24 mouse cellular contexts compared by ENCODE assay signal in the genomic region with DNA sequence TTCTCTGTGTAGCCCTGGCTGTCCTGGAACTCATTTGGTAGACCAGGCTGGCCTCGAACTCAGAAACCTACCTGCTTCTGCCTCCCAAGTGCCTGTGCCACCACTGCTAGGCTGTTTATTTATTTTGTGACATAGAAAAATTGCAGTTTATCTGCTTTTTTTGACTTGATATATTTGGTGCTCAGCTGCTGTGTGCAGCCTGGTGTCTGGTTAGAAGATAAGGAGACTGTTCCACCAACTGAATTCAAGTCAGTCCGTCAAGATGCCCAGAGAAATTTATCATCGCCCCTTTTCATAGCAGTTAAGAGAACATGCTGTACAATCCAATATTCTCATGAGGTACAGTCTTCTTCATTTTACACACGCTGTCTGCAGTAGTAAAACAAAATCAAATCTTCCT.
DNase-seq lines count a peak whose midpoint lies in the region; ATAC-seq and TF ChIP-seq lines count a peak whose summit lies in the region.
"Had no signal": no experiment of that assay in that cellular context is flagged by ENCODE, and none has a peak within 500 bp of the region (broad histone marks: within the 10 kb centered on the region; RNA-seq: fewer than 3 reads in every experiment).

No protein-coding gene starts in this region.

- no peak for TF ChIP-seq CTCF in hindbrain, postnatal 0 days (IDR thresholded peaks at IDR 0.05; ENCODE audit: low read depth)

- no peak overlapping the region for H3K27ac ChIP-seq in liver, embryonic 13.5 days
- H3K27ac ChIP-seq in liver, embryonic 12.5 days = no peak overlapping the region
- no peak overlapping the region for H3K27ac ChIP-seq in liver, embryonic 16.5 days (ENCODE audit: low read length)
- no peak overlapping the region for H3K27ac ChIP-seq in hindbrain, postnatal 0 days
- H3K27ac ChIP-seq: embryonic facial prominence, embryonic 12.5 days; embryonic facial prominence, embryonic 15.5 days; forebrain, embryonic 12.5 days; forebrain, embryonic 15.5 days; heart, embryonic 10.5 days; heart, embryonic 13.5 days; hindbrain, embryonic 14.5 days had no signal

- no peaks in the 10 kb centered on the region for H3K27me3 ChIP-seq in liver, embryonic 13.5 days
- no peaks in the 10 kb centered on the region for H3K27me3 ChIP-seq in liver, embryonic 12.5 days (replicated peaks)
- no peaks in the 10 kb centered on the region for H3K27me3 ChIP-seq in liver, embryonic 16.5 days (ENCODE audit: control insufficient read depth, insufficient read depth, low read depth, low read length)
- H3K27me3 ChIP-seq in hindbrain, postnatal 0 days (ENCODE audit: insufficient read depth, low read length) = no peaks in the 10 kb centered on the region
- H3K27me3 ChIP-seq: embryonic facial prominence, embryonic 12.5 days; embryonic facial prominence, embryonic 15.5 days; forebrain, embryonic 12.5 days; forebrain, embryonic 15.5 days; heart, embryonic 13.5 days had no signal

- H3K9me3 ChIP-seq in liver, embryonic 13.5 days (replicated peaks) = no peaks in the 10 kb centered on the region
- H3K9me3 ChIP-seq in liver, embryonic 12.5 days (replicated peaks) = no peaks in the 10 kb centered on the region
- no peaks in the 10 kb centered on the region for H3K9me3 ChIP-seq in liver, embryonic 16.5 days (replicated peaks; ENCODE audit: control insufficient read depth, low read length)
- no peaks in the 10 kb centered on the region for H3K9me3 ChIP-seq in hindbrain, postnatal 0 days (ENCODE audit: low read length)
- H3K9me3 ChIP-seq: embryonic facial prominence, embryonic 12.5 days; embryonic facial prominence, embryonic 15.5 days; forebrain, embryonic 12.5 days; forebrain, embryonic 15.5 days; heart, embryonic 10.5 days; heart, embryonic 13.5 days had no signal

- 37% methylated on average over 4 of the region's 4 CpGs for WGBS in liver, embryonic 13.5 days (ENCODE audit: insufficient replicate concordance)
- 45% methylated on average over 4 of the region's 4 CpGs for WGBS in liver, embryonic 12.5 days (ENCODE audit: insufficient replicate concordance)
- WGBS in liver, embryonic 16.5 days (ENCODE audit: insufficient replicate concordance) = 52% methylated on average over 4 of the region's 4 CpGs
- WGBS in hindbrain, postnatal 0 days = 93% methylated on average over 4 of the region's 4 CpGs

- no peaks in the 10 kb centered on the region for H3K36me3 ChIP-seq in liver, embryonic 13.5 days
- H3K36me3 ChIP-seq in liver, embryonic 12.5 days = no peaks in the 10 kb centered on the region
- H3K36me3 ChIP-seq in liver, embryonic 16.5 days (ENCODE audit: control insufficient read depth, insufficient read depth) = no peaks in the 10 kb centered on the region
- H3K36me3 ChIP-seq in hindbrain, postnatal 0 days (ENCODE audit: insufficient read depth, low read length) = no peaks in the 10 kb centered on the region
- H3K36me3 ChIP-seq: embryonic facial prominence, embryonic 12.5 days; embryonic facial prominence, embryonic 15.5 days; forebrain, embryonic 12.5 days; forebrain, embryonic 15.5 days; heart, embryonic 10.5 days; heart, embryonic 13.5 days had no signal

- no peak overlapping the region for H3K9ac ChIP-seq in liver, embryonic 13.5 days
- H3K9ac ChIP-seq in liver, embryonic 12.5 days = no peak overlapping the region
- H3K9ac ChIP-seq in liver, embryonic 16.5 days (ENCODE audit: low read depth, low read length) = no peak overlapping the region
- H3K9ac ChIP-seq in hindbrain, postnatal 0 days (replicated peaks; ENCODE audit: low read length) = no peak overlapping the region
- H3K9ac ChIP-seq: embryonic facial prominence, embryonic 12.5 days; embryonic facial prominence, embryonic 15.5 days; forebrain, embryonic 12.5 days; forebrain, embryonic 15.5 days; heart, embryonic 13.5 days; hindbrain, embryonic 14.5 days had no signal

- no peak overlapping the region for H3K4me2 ChIP-seq in liver, embryonic 13.5 days
- no peak overlapping the region for H3K4me2 ChIP-seq in liver, embryonic 12.5 days
- H3K4me2 ChIP-seq in liver, embryonic 16.5 days (ENCODE audit: low read depth, low read length) = no peak overlapping the region
- H3K4me2 ChIP-seq in hindbrain, postnatal 0 days (ENCODE audit: low read depth, low read length) = no peak overlapping the region
- H3K4me2 ChIP-seq: embryonic facial prominence, embryonic 12.5 days; embryonic facial prominence, embryonic 15.5 days; forebrain, embryonic 12.5 days; forebrain, embryonic 15.5 days; heart, embryonic 13.5 days; hindbrain, embryonic 14.5 days had no signal

- peak; percentile 50; the same call in 1 of the 2 replicates for ATAC-seq in liver, embryonic 13.5 days (ENCODE audit: low read depth)
- no peak for ATAC-seq in liver, embryonic 12.5 days
- ATAC-seq in common myeloid progenitor, adult 5-6 weeks (replicated peaks; ENCODE audit: low read depth, poor library complexity, severe bottlenecking) = peak; percentile 31; the same call in 1 of the 2 replicates
- ATAC-seq in liver, embryonic 16.5 days (ENCODE audit: low read depth) = peak; percentile 19; the same call in 1 of the 2 replicates
- ATAC-seq in megakaryocyte-erythroid progenitor cell, adult 5-6 weeks (replicated peaks; ENCODE audit: low FRiP score, low TSS enrichment, poor library complexity, severe bottlenecking) = peak; percentile 89
- no peak for ATAC-seq in hindbrain, postnatal 0 days
- ATAC-seq: forebrain, embryonic 15.5 days had no signal

- H3K4me1 ChIP-seq in liver, embryonic 13.5 days (replicated peaks) = 0 out of 2 replicates have a peak, but pooled peaks cover 4% of the 10 kb centered on the region
- H3K4me1 ChIP-seq in liver, embryonic 12.5 days = 0 out of 2 replicates have a peak, but pooled peaks cover 2% of the 10 kb centered on the region
- H3K4me1 ChIP-seq in liver, embryonic 16.5 days (ENCODE audit: control insufficient read depth, low read depth, low read length) = no peaks in the 10 kb centered on the region
- 0 out of 2 replicates have a peak, but pooled peaks cover 2% of the 10 kb centered on the region for H3K4me1 ChIP-seq in hindbrain, postnatal 0 days (ENCODE audit: insufficient read depth, low read length)
- H3K4me1 ChIP-seq: heart, embryonic 10.5 days; heart, embryonic 13.5 days had no signal

- DNase-seq in liver, embryonic 13.5 days = no peak
- no peak for DNase-seq in urinary bladder, adult 18-20 months (ENCODE audit: low spot score in 2 of 2)
- no peak for DNase-seq in hindbrain, postnatal 0 days (ENCODE audit: low spot score)
- DNase-seq in B cell, adult 2 months = no peak
- DNase-seq: adrenal gland, adult 2 months; adrenal gland, postnatal 14 days; cerebellum, adult 18-20 months; cerebellum, adult 9-10 months; cerebellum, postnatal 14 days; gastrocnemius, postnatal 25 days; heart, adult 18-20 months; heart, postnatal 14 days; heart, postnatal 4 days had no signal

- H3K4me3 ChIP-seq in liver, embryonic 13.5 days (replicated peaks) = no peak overlapping the region
- H3K4me3 ChIP-seq in liver, embryonic 12.5 days = no peak overlapping the region
- H3K4me3 ChIP-seq in liver, embryonic 16.5 days (ENCODE audit: low read depth, low read length) = no peak overlapping the region
- H3K4me3 ChIP-seq in hindbrain, postnatal 0 days (ENCODE audit: low read length) = no peak overlapping the region
- H3K4me3 ChIP-seq: embryonic facial prominence, embryonic 12.5 days; embryonic facial prominence, embryonic 15.5 days; forebrain, embryonic 12.5 days; forebrain, embryonic 15.5 days; heart, embryonic 10.5 days; heart, embryonic 13.5 days had no signal

Comparison
In these comparisons a context has a peak if more than half of its experiments do, and no peak if none do; other contexts are left out.
1. ATAC-seq: peak in liver, embryonic 13.5 days (single experiment), common myeloid progenitor, adult 5-6 weeks (single experiment), liver, embryonic 16.5 days (single experiment) and megakaryocyte-erythroid progenitor cell, adult 5-6 weeks (single experiment); none in liver, embryonic 12.5 days (single experiment) and hindbrain, postnatal 0 days (single experiment).